Mouse (Mus musculus): ENCODE measurements at regions not wholly inside any gene's neighbourhood (a gene's known extent, or its start where the extent isn't known, plus 50 kb on each side); places are given as distances from the start of the nearest gene placed in this dataset.

GRCm38 (mm10) chr19:53476768-53477547, 52.0 kb upstream of the Dusp5 start:
- Histone ChIP-seq H3K36me3 (ENCODE audit: control insufficient read depth, insufficient read depth) (no peaks in the 10 kb centered on the region), H3K4me3 (replicated peaks; ENCODE audit: low read length) (no peak overlapping the region)

GRCm38 (mm10) chr19:53469256-53469655, 59.7 kb upstream of the Dusp5 start:
- no peaks in the 10 kb centered on the region for H3K4me1 ChIP-seq (replicated peaks; ENCODE audit: control insufficient read depth, insufficient read depth, low read length)
- no peak overlapping the region for H3K4me3 ChIP-seq (replicated peaks; ENCODE audit: low read length)
- WGBS, result 48% methylated on average over 7 of the region's 7 CpGs
- no peak overlapping the region for H3K9ac ChIP-seq (replicated peaks; ENCODE audit: low read depth, low read length)
- H3K36me3 ChIP-seq (ENCODE audit: control insufficient read depth, insufficient read depth), result no peaks in the 10 kb centered on the region
- H3K9me3 ChIP-seq (ENCODE audit: control insufficient read depth, low read length), result peaks cover 3% of the 10 kb centered on the region; the same call in 1 of the 2 replicates
- no peak for ATAC-seq
- H3K27me3 ChIP-seq (replicated peaks; ENCODE audit: control insufficient read depth, insufficient read depth, low read length), result no peaks in the 10 kb centered on the region
- no peak overlapping the region for H3K27ac ChIP-seq (ENCODE audit: low read length)
- H3K4me2 ChIP-seq (ENCODE audit: low read length), result no peak overlapping the region

More at GRCm38 (mm10) chr19:53476768-53477547, 52.0 kb upstream of the Dusp5 start:
- ATAC-seq, result no peak
- no peak overlapping the region for H3K27ac ChIP-seq (ENCODE audit: low read length)
- no peaks in the 10 kb centered on the region for H3K4me1 ChIP-seq (replicated peaks; ENCODE audit: control insufficient read depth, insufficient read depth, low read length)
- H3K27me3 ChIP-seq (replicated peaks; ENCODE audit: control insufficient read depth, insufficient read depth, low read length), result no peaks in the 10 kb centered on the region
- 84% methylated on average over 14 of the region's 14 CpGs for WGBS
- H3K4me2 ChIP-seq (ENCODE audit: low read length), result no peak overlapping the region
- no peak overlapping the region for H3K9ac ChIP-seq (replicated peaks; ENCODE audit: low read depth, low read length)
- no peaks in the 10 kb centered on the region for H3K9me3 ChIP-seq (ENCODE audit: control insufficient read depth, low read length)

- WGBS, result 78% methylated on average over 5 of the region's 5 CpGs
- peaks cover 3% of the 10 kb centered on the region; the same call in 1 of the 2 replicates for H3K9me3 ChIP-seq (ENCODE audit: control insufficient read depth, low read length)
- ATAC-seq, result no peak
These were observed 64.2 kb upstream of the Dusp5 start for GRCm38 (mm10) chr19:53464681-53465080.

GRCm38 (mm10) chr19:53464135-53464534, 64.8 kb upstream of the Dusp5 start:
- peaks cover 13% of the 10 kb centered on the region for H3K4me1 ChIP-seq (replicated peaks; ENCODE audit: control insufficient read depth, insufficient read depth, low read length)
- 53% methylated on average over 3 of the region's 3 CpGs for WGBS
- ATAC-seq, result no peak
- no peaks in the 10 kb centered on the region for H3K27me3 ChIP-seq (replicated peaks; ENCODE audit: control insufficient read depth, insufficient read depth, low read length)
- H3K27ac ChIP-seq (ENCODE audit: low read length), result no peak overlapping the region
- no peak overlapping the region for H3K9ac ChIP-seq (replicated peaks; ENCODE audit: low read depth, low read length)
- no peak overlapping the region for H3K4me3 ChIP-seq (replicated peaks; ENCODE audit: low read length)
- H3K4me2 ChIP-seq (ENCODE audit: low read length), result no peak overlapping the region
- peaks cover 3% of the 10 kb centered on the region; the same call in 1 of the 2 replicates for H3K9me3 ChIP-seq (ENCODE audit: control insufficient read depth, low read length)
- no peaks in the 10 kb centered on the region for H3K36me3 ChIP-seq (ENCODE audit: control insufficient read depth, insufficient read depth)

More at GRCm38 (mm10) chr19:53464681-53465080, 64.2 kb upstream of the Dusp5 start:
- no peak overlapping the region for H3K4me2 ChIP-seq (ENCODE audit: low read length)
- H3K27ac ChIP-seq (ENCODE audit: low read length), result no peak overlapping the region
- peaks cover 10% of the 10 kb centered on the region for H3K4me1 ChIP-seq (replicated peaks; ENCODE audit: control insufficient read depth, insufficient read depth, low read length)
- H3K36me3 ChIP-seq (ENCODE audit: control insufficient read depth, insufficient read depth), result no peaks in the 10 kb centered on the region
- no peak overlapping the region for H3K9ac ChIP-seq (replicated peaks; ENCODE audit: low read depth, low read length)
- no peak overlapping the region for H3K4me3 ChIP-seq (replicated peaks; ENCODE audit: low read length)
- no peaks in the 10 kb centered on the region for H3K27me3 ChIP-seq (replicated peaks; ENCODE audit: control insufficient read depth, insufficient read depth, low read length)

GRCm38 (mm10) chr19:53461025-53462015, 67.6 kb upstream of the Dusp5 start:
- no peaks in the 10 kb centered on the region for H3K27me3 ChIP-seq (replicated peaks; ENCODE audit: control insufficient read depth, insufficient read depth, low read length)
- 63% methylated on average over 17 of the region's 17 CpGs for WGBS
- ATAC-seq, result no peak
- H3K4me1 ChIP-seq (replicated peaks; ENCODE audit: control insufficient read depth, insufficient read depth, low read length), result peaks cover 16% of the 10 kb centered on the region
- H3K9ac ChIP-seq (replicated peaks; ENCODE audit: low read depth, low read length), result no peak overlapping the region
- H3K4me3 ChIP-seq (replicated peaks; ENCODE audit: low read length), result no peak overlapping the region
- H3K9me3 ChIP-seq (ENCODE audit: control insufficient read depth, low read length), result peaks cover 3% of the 10 kb centered on the region; the same call in 1 of the 2 replicates
- H3K4me2 ChIP-seq (ENCODE audit: low read length), result no peak overlapping the region
- H3K36me3 ChIP-seq (ENCODE audit: control insufficient read depth, insufficient read depth), result no peaks in the 10 kb centered on the region
- H3K27ac ChIP-seq (ENCODE audit: low read length), result no peak overlapping the region

- Histone ChIP-seq H3K9ac (replicated peaks; ENCODE audit: low read depth, low read length) (no peak overlapping the region), H3K4me1 (replicated peaks; ENCODE audit: control insufficient read depth, insufficient read depth, low read length) (peaks cover 16% of the 10 kb centered on the region), H3K27ac (ENCODE audit: low read length) (no peak overlapping the region), H3K4me2 (ENCODE audit: low read length) (peak overlapping the region; percentile 35), H3K27me3 (replicated peaks; ENCODE audit: control insufficient read depth, insufficient read depth, low read length) (no peaks in the 10 kb centered on the region), H3K36me3 (ENCODE audit: control insufficient read depth, insufficient read depth) (no peaks in the 10 kb centered on the region), H3K9me3 (ENCODE audit: control insufficient read depth, low read length) (no peaks in the 10 kb centered on the region), H3K4me3 (replicated peaks; ENCODE audit: low read length) (no peak overlapping the region)
- ATAC-seq, result no peak
- WGBS, result 3% methylated on average over 19 of the region's 19 CpGs
These were observed 68.4 kb upstream of the Dusp5 start for GRCm38 (mm10) chr19:53460312-53461024.

- 25% methylated on average over 3 of the region's 3 CpGs for WGBS
- no peaks in the 10 kb centered on the region for H3K9me3 ChIP-seq (ENCODE audit: control insufficient read depth, low read length)
- no peak overlapping the region; the same call in 1 of the 2 replicates for H3K27ac ChIP-seq (ENCODE audit: low read length)
- H3K4me3 ChIP-seq (replicated peaks; ENCODE audit: low read length), result no peak overlapping the region
- ATAC-seq, result peak; percentile 63
- H3K4me1 ChIP-seq (replicated peaks; ENCODE audit: control insufficient read depth, insufficient read depth, low read length), result peaks cover 16% of the 10 kb centered on the region
- H3K36me3 ChIP-seq (ENCODE audit: control insufficient read depth, insufficient read depth), result no peaks in the 10 kb centered on the region
- no peak overlapping the region for H3K4me2 ChIP-seq (ENCODE audit: low read length)
- H3K27me3 ChIP-seq (replicated peaks; ENCODE audit: control insufficient read depth, insufficient read depth, low read length), result no peaks in the 10 kb centered on the region
- H3K9ac ChIP-seq (replicated peaks; ENCODE audit: low read depth, low read length), result peak overlapping the region; percentile 19; the same call in 1 of the 2 replicates
These were observed 69.0 kb upstream of the Smndc1 start for GRCm38 (mm10) chr19:53459407-53459788.

- Histone ChIP-seq H3K4me1 (replicated peaks; ENCODE audit: control insufficient read depth, insufficient read depth, low read length) (peaks cover 20% of the 10 kb centered on the region), H3K9me3 (ENCODE audit: control insufficient read depth, low read length) (no peaks in the 10 kb centered on the region), H3K27ac (ENCODE audit: low read length) (no peak overlapping the region; the same call in 1 of the 2 replicates), H3K36me3 (ENCODE audit: control insufficient read depth, insufficient read depth) (no peaks in the 10 kb centered on the region), H3K9ac (replicated peaks; ENCODE audit: low read depth, low read length) (peak overlapping the region; percentile 19; the same call in 1 of the 2 replicates), H3K4me2 (ENCODE audit: low read length) (no peak overlapping the region), H3K4me3 (replicated peaks; ENCODE audit: low read length) (no peak overlapping the region), H3K27me3 (replicated peaks; ENCODE audit: control insufficient read depth, insufficient read depth, low read length) (no peaks in the 10 kb centered on the region)
- ATAC-seq, result peak; percentile 16; the same call in 1 of the 2 replicates
- 52% methylated on average over 10 of the region's 10 CpGs for WGBS
These were observed 68.5 kb upstream of the Smndc1 start for GRCm38 (mm10) chr19:53458770-53459406.

Data from forebrain, embryonic 16.5 days (tissue).